Mouse (Mus musculus) limb, embryonic 13.5 days (tissue): ENCODE data around the gene Mapk8ip2. TPM values are rescaled to one million over a fixed set of nuclear protein-coding genes. Genes with fewer than 3 reads are reported as not detected.

Experiments
- ATAC-seq: fragments of 200-750 bp; cut with Nextera tagmentation; 2 replicates; pipeline ENCODE4 v1.8.0; 2017; ENCODE audit warnings: low read depth, moderate number of reproducible peaks, moderate TSS enrichment; ENCODE audit not compliant: low FRiP score
- H3K27ac ChIP-seq: fragments of 300-500 bp; sonication (generic); 2 replicates; pipeline ENCODE4 v1.5.1; 2015; ENCODE audit warnings: inconsistent platforms, mild to moderate bottlenecking, moderate library complexity
- H3K27me3 ChIP-seq: fragments of 300-500 bp; sonication (generic); 2 replicates; pipeline ENCODE4 v1.6.1; 2015; ENCODE audit warnings: mild to moderate bottlenecking, inconsistent platforms
- H3K36me3 ChIP-seq: fragments of 300-500 bp; sonication (generic); 2 replicates; pipeline ENCODE4 v1.6.1; 2015; ENCODE audit warnings: inconsistent platforms, mild to moderate bottlenecking, moderate library complexity
- H3K4me1 ChIP-seq: fragments of 300-500 bp; sonication (generic); 2 replicates; pipeline ENCODE4 v1.6.1; 2015; ENCODE audit warnings: inconsistent platforms
- H3K4me2 ChIP-seq: fragments of 300-500 bp; sonication (generic); replicated peaks from 2 replicates; pipeline ENCODE4 v1.6.1; 2015; ENCODE audit warnings: inconsistent platforms, mild to moderate bottlenecking, moderate library complexity
- H3K4me3 ChIP-seq: fragments of 300-500 bp; sonication (generic); 2 replicates; pipeline ENCODE4 v1.5.1; 2015; ENCODE audit warnings: moderate library complexity, mild to moderate bottlenecking, inconsistent platforms
- H3K9ac ChIP-seq: fragments of 300-500 bp; sonication (generic); 2 replicates; pipeline ENCODE4 v1.6.1; 2015; ENCODE audit warnings: mild to moderate bottlenecking, inconsistent platforms
- H3K9me3 ChIP-seq: fragments of 300-500 bp; sonication (generic); 2 replicates; pipeline ENCODE4 v1.6.1; 2016; ENCODE audit warnings: inconsistent platforms
- whole genome bisulfite sequencing: fragments of 180-500 bp; shearing (Covaris S2); methylation state at CpG from one replicate; pipeline ENCODE4 v1.1.7; 2015; 5-methylcytosine and 5-hydroxymethylcytosine counted together
- polyA plus RNA-seq: library from polyadenylated mRNA; unstranded; fragments of >200 nt; fragmentation: Nextera tagmentation; extraction: Ambion mirVana; gene quantifications from 2 replicates; pipeline ENCODE4 v1.2.1, GENCODE M21; 2015

Mapk8ip2 gene
- polyA plus RNA-seq, 1 experiment from 2014 or later, result 2.4 TPM

- Histone ChIP-seq H3K27me3 (peaks cover 43% of the 10 kb centered on the region), H3K36me3 (no peaks in the 10 kb centered on the region), H3K9ac (no peak overlapping the region), H3K4me1 (peaks cover 12% of the 10 kb centered on the region), H3K4me2 (no peak overlapping the region), H3K4me3 (no peak overlapping the region), H3K9me3 (no peaks in the 10 kb centered on the region), H3K27ac (no peak overlapping the region)
- ATAC-seq, result no peak
- WGBS, result 78% methylated on average over 6 of the region's 6 CpGs
These were observed 1.9 kb downstream of the Mapk8ip2 start for GRCm38 (mm10) chr15:89455642-89456041.

- WGBS, result 94% methylated on average over 15 of the region's 15 CpGs
- Histone ChIP-seq H3K27me3 (peaks cover 30% of the 10 kb centered on the region), H3K36me3 (no peaks in the 10 kb centered on the region), H3K27ac (no peak overlapping the region), H3K9me3 (no peaks in the 10 kb centered on the region), H3K4me1 (peaks cover 7% of the 10 kb centered on the region), H3K4me3 (no peak overlapping the region), H3K9ac (no peak overlapping the region), H3K4me2 (no peak overlapping the region)
- ATAC-seq, result no peak
These were observed 5.2 kb downstream of the Mapk8ip2 start for GRCm38 (mm10) chr15:89458942-89459341.

GRCm38 (mm10) chr15:89459821-89460220 is 6.1 kb downstream of the Mapk8ip2 start:
- H3K4me1 ChIP-seq, result no peaks in the 10 kb centered on the region
- H3K4me2 ChIP-seq, result no peak overlapping the region
- peaks cover 21% of the 10 kb centered on the region for H3K27me3 ChIP-seq
- H3K36me3 ChIP-seq, result no peaks in the 10 kb centered on the region
- no peak for ATAC-seq
- no peak overlapping the region for H3K4me3 ChIP-seq
- H3K9ac ChIP-seq, result no peak overlapping the region; the same call in 1 of the 2 replicates
- H3K9me3 ChIP-seq, result no peaks in the 10 kb centered on the region
- no peak overlapping the region for H3K27ac ChIP-seq
- WGBS, result 87% methylated on average over 7 of the region's 7 CpGs

GRCm38 (mm10) chr15:89460298-89460697 is 6.6 kb downstream of the Mapk8ip2 start:
- WGBS, result 64% methylated on average over 10 of the region's 10 CpGs
- ATAC-seq, result no peak
- no peaks in the 10 kb centered on the region for H3K9me3 ChIP-seq

GRCm38 (mm10) chr15:89461321-89461720 is 7.6 kb downstream of the Mapk8ip2 start:
- ATAC-seq, result no peak
- Histone ChIP-seq H3K27me3 (peaks cover 9% of the 10 kb centered on the region; the same call in 1 of the 2 replicates), H3K4me1 (no peaks in the 10 kb centered on the region), H3K4me3 (no peak overlapping the region), H3K27ac (no peak overlapping the region), H3K4me2 (no peak overlapping the region), H3K36me3 (no peaks in the 10 kb centered on the region), H3K9me3 (no peaks in the 10 kb centered on the region), H3K9ac (no peak overlapping the region)
- WGBS, result 79% methylated on average over 15 of the region's 15 CpGs

More at GRCm38 (mm10) chr15:89460298-89460697, 6.6 kb downstream of the Mapk8ip2 start:
- H3K4me1 ChIP-seq, result no peaks in the 10 kb centered on the region
- no peak overlapping the region for H3K9ac ChIP-seq
- no peak overlapping the region for H3K4me3 ChIP-seq
- H3K27me3 ChIP-seq, result peaks cover 16% of the 10 kb centered on the region
- no peaks in the 10 kb centered on the region for H3K36me3 ChIP-seq
- no peak overlapping the region for H3K4me2 ChIP-seq
- H3K27ac ChIP-seq, result no peak overlapping the region

GRCm38 (mm10) chr15:89462176-89462575 is 8.5 kb downstream of the Mapk8ip2 start:
- no peaks in the 10 kb centered on the region for H3K4me1 ChIP-seq
- no peak for ATAC-seq
- no peak overlapping the region for H3K27ac ChIP-seq
- no peak overlapping the region for H3K4me3 ChIP-seq
- WGBS, result 68% methylated on average over 7 of the region's 7 CpGs
- H3K27me3 ChIP-seq, result peaks cover 6% of the 10 kb centered on the region; the same call in 1 of the 2 replicates
- H3K9ac ChIP-seq, result no peak overlapping the region
- no peak overlapping the region for H3K4me2 ChIP-seq
- no peaks in the 10 kb centered on the region for H3K36me3 ChIP-seq
- no peaks in the 10 kb centered on the region for H3K9me3 ChIP-seq

GRCm38 (mm10) chr15:89463334-89464235 is 9.9 kb downstream of the Mapk8ip2 start:
- Histone ChIP-seq H3K9ac (no peak overlapping the region), H3K4me2 (no peak overlapping the region), H3K27me3 (peaks cover 5% of the 10 kb centered on the region; the same call in 1 of the 2 replicates), H3K9me3 (no peaks in the 10 kb centered on the region), H3K4me1 (no peaks in the 10 kb centered on the region), H3K36me3 (no peaks in the 10 kb centered on the region), H3K4me3 (no peak overlapping the region), H3K27ac (no peak overlapping the region)
- WGBS, result 55% methylated on average over 5 of the region's 5 CpGs
- ATAC-seq, result no peak

- Histone ChIP-seq H3K27me3 (peaks cover 5% of the 10 kb centered on the region; the same call in 1 of the 2 replicates), H3K4me2 (no peak overlapping the region), H3K4me3 (no peak overlapping the region), H3K36me3 (no peaks in the 10 kb centered on the region), H3K4me1 (no peaks in the 10 kb centered on the region), H3K9me3 (no peaks in the 10 kb centered on the region), H3K27ac (no peak overlapping the region), H3K9ac (no peak overlapping the region)
- WGBS, result 4% methylated on average over 1 of the region's 1 CpGs
- no peak for ATAC-seq
These were observed 11.3 kb downstream of the Mapk8ip2 start for GRCm38 (mm10) chr15:89465052-89465451.

GRCm38 (mm10) chr15:89468577-89468976 is 14.9 kb downstream of the Mapk8ip2 start:
- ATAC-seq, result no peak
- Histone ChIP-seq H3K27ac (no peak overlapping the region), H3K9me3 (no peaks in the 10 kb centered on the region), H3K27me3 (no peaks in the 10 kb centered on the region), H3K9ac (no peak overlapping the region), H3K36me3 (no peaks in the 10 kb centered on the region), H3K4me1 (no peaks in the 10 kb centered on the region), H3K4me2 (no peak overlapping the region), H3K4me3 (no peak overlapping the region)
- WGBS, result 30% methylated on average over 2 of the region's 2 CpGs

GRCm38 (mm10) chr15:89471476-89471875 is 17.8 kb downstream of the Mapk8ip2 start:
- no peaks in the 10 kb centered on the region for H3K27me3 ChIP-seq
- 80% methylated on average over 4 of the region's 4 CpGs for WGBS
- H3K4me3 ChIP-seq, result no peak overlapping the region
- no peak overlapping the region for H3K9ac ChIP-seq
- H3K36me3 ChIP-seq, result no peaks in the 10 kb centered on the region
- no peak overlapping the region for H3K4me2 ChIP-seq
- H3K27ac ChIP-seq, result no peak overlapping the region
- ATAC-seq, result no peak
- H3K9me3 ChIP-seq, result no peaks in the 10 kb centered on the region
- peaks cover 8% of the 10 kb centered on the region for H3K4me1 ChIP-seq

- H3K4me2 ChIP-seq, result no peak overlapping the region
- no peaks in the 10 kb centered on the region for H3K9me3 ChIP-seq
- no peak for ATAC-seq
- WGBS, result 87% methylated on average over 9 of the region's 9 CpGs
- H3K36me3 ChIP-seq, result no peaks in the 10 kb centered on the region
- no peaks in the 10 kb centered on the region for H3K27me3 ChIP-seq
- no peak overlapping the region for H3K4me3 ChIP-seq
- H3K27ac ChIP-seq, result no peak overlapping the region
- peaks cover 8% of the 10 kb centered on the region for H3K4me1 ChIP-seq
- H3K9ac ChIP-seq, result no peak overlapping the region
These were observed 19.7 kb downstream of the Mapk8ip2 start for GRCm38 (mm10) chr15:89473370-89473769.

GRCm38 (mm10) chr15:89473921-89474320 is 20.2 kb downstream of the Mapk8ip2 start:
- 96% methylated on average over 8 of the region's 8 CpGs for WGBS
- H3K27ac ChIP-seq, result no peak overlapping the region
- no peak for ATAC-seq
- peaks cover 8% of the 10 kb centered on the region for H3K4me1 ChIP-seq
- no peaks in the 10 kb centered on the region for H3K36me3 ChIP-seq
- H3K9ac ChIP-seq, result no peak overlapping the region
- no peak overlapping the region for H3K4me2 ChIP-seq
- no peaks in the 10 kb centered on the region for H3K27me3 ChIP-seq
- H3K4me3 ChIP-seq, result no peak overlapping the region
- no peaks in the 10 kb centered on the region for H3K9me3 ChIP-seq
